Mouse (Mus musculus): ENCODE measurements at regions not wholly inside any gene's neighbourhood (a gene's known extent, or its start where the extent isn't known, plus 50 kb on each side); places are given as distances from the start of the nearest gene placed in this dataset.

DNA sequence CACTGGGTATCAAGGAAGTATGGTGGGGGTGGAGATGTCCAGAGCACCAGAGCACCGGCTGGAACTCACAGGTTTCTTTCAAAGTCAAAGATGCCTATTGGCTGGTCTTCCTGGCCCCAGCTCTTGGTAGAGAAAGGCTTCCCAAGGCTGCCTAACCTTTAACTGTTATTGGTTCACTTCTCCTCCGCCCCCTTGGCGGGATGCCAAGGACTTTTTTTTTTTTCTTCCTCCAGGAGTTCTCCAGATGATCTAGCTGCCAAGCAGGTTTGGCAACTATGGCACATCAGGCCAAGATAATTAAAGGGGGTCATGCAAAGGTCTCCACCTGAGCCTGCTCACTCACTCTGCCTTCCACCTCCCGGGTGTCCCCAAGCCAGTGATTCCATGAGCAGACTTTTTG, 67.5 kb downstream of the Sc5d start:
- DNase-seq (ENCODE audit: low spot score in 2 of 2) = peak; percentile 62 to 74

DNA sequence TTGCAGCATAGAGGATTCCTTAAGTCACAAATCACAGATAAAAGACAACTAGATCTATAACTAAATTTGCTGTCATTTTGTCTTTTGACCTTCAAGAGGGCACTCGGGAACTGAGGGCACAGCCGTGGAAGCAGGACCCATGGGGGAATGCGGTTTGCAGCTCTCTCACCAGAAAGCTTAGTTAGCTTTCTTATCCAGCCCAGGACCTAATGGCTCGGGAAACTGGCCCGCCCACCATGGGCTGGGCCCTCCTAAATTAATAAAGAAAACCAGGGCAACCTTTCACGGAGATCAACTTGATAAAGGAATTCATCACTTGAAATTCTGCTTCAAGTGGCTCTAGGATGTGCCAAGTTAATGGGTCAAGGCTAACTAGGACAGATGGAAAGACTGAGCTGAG, 67.9 kb downstream of the Sc5d start:
- DNase-seq (ENCODE audit: low spot score in 2 of 2) = no peak

DNA sequence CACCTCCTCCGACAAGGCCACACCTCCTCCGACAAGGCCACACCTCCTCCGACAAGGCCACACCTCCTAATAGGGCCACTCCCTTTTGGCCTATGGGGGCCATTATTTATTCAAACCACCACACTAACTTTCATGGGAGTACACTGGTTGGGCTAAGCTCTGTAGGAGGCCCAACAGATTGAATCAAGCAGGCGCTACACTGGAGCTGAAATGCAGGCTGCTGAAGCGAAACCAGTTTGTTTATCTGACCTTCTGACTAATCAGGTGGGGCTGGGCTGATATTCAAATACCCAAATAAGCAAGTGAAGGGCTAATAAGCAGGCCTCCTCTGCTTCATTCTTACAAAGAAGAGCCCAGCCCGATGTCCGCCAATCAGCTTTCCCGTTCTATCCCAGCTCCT, 68.4 kb downstream of the Sc5d start:
- DNase-seq (ENCODE audit: low spot score in 2 of 2) = peak in 1 of 2 experiments; percentile 51

DNA sequence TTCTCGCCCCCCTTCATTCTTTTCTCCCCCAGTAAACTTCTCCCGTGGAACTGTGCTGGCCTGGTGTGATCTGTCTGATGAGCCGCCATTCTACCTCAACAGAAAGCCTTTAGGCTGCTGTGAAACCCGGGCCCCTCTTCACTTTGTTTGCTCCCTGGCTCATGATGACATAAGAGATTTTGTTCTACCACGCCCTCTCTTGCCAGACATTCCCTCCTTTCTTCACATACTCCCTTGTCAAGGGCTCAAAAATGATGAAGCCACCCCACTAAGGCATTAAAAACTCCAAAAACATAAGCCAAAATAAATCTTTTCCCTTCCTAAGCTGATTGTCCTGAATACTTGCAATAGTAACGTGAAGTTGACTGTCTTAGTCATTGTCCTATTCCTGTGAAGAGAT, 69.1 kb downstream of the Sc5d start:
- DNase-seq (ENCODE audit: low spot score in 2 of 2) = no peak

DNA sequence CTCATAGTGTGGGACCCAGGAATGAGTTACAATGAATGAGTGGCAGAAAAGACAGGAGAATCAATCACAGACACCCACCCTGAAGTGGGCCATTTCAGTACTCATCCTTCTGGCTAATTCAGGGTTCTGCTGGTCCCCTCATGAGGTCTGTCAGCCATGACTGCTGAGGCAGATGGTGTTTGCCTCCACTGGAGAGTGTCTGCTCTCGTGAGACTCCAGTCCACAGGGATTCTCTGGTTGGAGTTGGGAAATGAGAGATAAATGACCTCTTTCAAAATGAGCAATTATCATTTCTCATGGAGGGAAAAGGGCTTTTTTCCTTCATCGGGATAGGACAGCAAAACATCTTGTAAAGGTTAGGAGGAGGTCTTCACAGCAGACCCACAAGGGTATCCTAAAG, 69.9 kb downstream of the Sc5d start:
- DNase-seq (ENCODE audit: low spot score in 2 of 2) = no peak

DNA sequence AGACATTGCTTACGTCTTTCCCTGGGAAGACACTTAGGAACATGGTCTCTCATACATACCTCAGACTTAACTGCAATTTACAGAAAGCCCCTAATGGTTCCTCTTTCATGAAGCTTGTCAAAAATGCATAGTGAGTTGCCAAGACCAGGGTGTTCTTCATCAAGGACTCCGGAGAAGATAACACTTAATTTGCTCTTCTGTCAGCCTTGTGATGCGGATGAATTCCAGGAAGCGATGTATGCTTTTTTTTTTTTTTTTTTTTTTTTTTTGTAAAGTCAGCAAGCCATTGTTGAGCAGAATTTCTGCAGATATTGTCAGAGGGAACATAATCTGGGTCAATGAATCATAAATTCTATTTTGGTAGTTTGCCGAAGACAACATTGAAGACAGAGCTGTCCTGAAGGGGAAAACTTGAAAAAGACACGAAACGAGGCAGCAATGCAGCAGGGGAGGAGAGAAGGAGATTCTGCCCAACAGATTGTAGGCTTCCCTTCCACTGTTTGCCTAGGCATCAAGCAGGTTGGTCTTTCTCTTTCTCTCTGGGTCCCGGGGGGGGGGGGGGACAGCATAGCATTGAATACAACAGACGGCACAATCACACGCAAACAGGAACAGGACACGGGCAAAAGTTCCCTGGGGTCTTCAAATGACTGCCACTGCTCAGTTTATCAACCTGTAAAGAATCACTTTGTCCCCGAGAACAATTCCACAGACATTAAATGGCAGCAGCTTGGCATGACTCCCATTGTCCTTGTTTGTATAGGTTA, 69.1 kb upstream of the Sorl1 start:
- no peak for DNase-seq (ENCODE audit: low spot score in 2 of 2)

DNA sequence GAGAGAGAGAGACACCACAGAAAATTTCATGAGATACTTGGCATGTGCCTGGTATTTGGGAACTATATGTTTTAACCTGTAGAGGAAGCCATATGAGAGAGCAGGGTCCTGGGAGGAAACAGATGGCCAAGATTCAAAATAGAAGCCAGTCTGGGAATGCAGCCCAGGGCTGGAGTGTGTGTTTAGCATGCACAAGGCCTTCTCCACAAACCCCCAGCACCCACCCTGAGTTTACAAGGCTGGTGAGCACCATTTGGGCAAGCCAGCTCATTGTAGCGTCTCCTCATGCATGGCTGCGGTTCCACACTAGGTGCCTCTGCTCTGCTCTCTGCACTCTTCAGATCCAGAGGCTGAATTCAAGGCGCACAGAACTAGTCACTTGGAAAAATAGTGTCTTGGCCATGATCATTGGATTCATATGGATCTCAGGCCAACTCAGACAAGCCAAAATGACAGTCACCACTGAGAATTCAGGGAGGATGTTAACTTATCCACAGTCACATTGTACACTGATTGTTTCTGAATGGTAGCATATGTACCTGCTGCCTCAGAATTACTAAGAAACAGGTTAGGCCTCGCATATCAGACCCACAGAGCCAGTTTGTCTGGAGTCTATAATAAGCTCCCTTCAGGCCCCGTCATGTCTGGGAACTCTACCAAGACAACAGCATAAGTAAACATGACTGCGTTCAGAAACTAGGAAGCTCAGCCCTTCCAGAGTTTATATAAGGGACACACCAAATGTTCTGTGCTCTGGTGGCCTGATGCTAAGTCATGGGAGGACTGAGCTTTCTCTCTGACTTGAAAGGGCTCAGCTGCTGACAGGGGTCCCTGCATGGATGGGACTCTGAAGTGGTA, 63.5 kb upstream of the Sorl1 start:
- peak in 1 of 2 experiments; percentile 33 for DNase-seq (ENCODE audit: low spot score in 2 of 2)

DNA sequence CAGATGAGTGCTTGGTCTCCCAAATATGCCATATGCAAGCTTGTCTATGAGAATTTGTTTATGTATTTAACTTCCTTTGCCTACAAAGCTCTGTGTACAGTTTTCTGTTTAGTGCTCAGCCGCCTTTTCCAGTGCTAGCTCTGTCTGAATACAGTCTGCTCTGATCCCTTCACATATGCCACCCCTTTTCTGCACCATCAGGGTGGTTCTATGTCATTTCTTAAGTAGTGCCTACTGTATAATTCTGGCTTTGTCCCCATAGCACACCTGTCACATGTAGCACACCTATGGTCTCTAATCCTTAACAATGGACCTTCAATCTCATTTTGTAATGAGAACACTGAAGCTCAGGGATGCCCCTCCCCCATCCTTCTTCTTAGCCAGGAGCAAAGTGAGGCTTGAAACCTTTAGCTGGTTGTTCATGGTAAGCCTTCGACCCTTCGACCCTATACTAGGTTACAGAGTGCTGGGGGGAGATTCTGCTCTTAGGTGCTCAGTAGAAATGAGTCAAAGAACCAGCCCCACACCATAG, 60.1 kb upstream of the Sorl1 start:
- DNase-seq (ENCODE audit: low spot score in 2 of 2) = no peak

DNA sequence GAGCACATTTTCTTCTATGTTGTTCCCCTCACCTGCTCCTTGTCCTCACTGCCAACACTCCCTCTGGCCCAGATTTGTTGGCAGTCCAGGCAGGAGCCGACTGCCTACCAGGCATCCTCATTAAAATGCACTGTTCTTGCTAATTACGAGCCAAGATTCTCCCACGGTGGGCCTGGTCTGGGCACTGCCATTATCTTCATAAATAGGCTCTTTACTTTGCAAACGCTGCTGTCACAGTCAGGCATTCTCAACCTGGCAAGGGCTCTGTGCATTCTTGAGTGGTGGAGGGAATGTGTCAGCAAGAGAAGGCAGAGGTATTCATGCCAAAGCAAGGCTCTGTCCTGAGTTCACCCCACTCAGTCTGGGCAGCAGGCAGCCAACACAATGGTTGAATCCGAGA, 59.4 kb upstream of the Sorl1 start:
- DNase-seq (ENCODE audit: low spot score in 2 of 2) = peak in 1 of 2 experiments; percentile 20

DNA sequence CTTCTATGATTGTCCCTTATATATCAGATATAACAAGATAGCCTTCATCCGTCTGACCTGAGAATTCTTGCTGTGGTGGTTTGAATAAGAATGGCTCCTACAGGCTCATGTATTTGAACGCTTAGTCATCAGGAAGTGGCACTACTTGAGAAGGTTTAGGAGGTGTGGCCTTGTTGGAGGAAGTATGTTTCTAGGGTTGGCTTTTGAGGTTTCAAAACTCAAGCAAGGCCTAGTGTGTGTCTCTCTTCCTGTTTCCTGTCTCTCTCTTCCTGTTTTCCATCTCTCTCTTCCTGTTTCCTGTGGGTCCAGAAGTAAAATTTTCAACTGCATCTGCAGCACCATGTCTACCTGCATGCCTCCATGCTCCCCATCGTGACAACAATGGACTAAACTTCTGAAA, 58.3 kb upstream of the Sorl1 start:
- DNase-seq (ENCODE audit: low spot score in 2 of 2) = no peak

DNA sequence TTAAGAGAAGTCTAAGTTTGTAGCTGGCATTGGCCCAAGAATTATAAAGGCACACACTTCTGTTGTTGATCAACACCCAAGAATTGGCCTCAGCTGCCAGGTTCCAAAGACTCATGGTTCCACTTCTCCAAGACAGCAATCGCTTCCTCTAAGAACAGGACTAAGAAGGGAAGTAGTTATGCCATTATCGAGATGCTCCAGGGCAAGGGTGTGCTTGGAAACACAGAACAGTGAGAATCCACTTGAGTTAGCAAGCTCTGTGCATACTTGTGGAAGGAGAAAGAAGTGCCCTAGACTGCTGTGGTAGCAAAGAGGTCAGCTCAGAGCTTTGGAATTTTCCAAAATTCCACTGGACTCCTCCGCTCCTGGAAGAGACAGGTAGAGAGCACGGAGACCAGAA, 56.1 kb upstream of the Sorl1 start:
- no peak for DNase-seq (ENCODE audit: low spot score in 2 of 2)

DNA sequence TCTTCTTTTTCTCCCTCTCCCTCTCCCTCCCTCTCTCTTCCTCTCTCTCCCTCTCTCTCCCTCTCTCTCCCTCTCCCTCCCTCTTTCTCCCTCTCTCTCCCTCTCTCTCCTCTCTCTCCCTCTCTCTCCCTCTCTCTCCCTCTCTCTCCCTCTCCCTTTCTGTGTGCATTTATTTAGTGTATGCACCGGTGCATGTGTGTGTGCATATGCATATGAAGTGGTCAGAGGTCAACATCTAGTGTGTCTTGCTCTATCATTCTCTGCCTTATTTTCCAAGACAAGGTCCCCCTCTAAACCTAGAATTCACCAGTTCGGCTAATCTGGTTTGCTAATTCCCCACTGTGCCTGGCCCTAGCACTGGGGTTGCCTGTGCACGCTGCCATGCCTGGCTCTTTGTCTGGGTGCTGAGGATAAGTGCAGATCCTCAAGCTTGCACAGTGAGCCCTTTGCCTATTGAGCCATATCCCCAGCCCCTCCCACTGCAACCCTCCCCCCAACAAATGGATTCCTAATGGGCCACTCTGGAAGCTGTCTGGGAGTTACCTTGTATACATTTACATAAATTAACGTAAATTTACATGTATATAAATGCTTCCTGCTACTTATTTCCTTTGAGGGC, 54.8 kb upstream of the Sorl1 start:
- no peak for DNase-seq (ENCODE audit: low spot score in 2 of 2)

DNA sequence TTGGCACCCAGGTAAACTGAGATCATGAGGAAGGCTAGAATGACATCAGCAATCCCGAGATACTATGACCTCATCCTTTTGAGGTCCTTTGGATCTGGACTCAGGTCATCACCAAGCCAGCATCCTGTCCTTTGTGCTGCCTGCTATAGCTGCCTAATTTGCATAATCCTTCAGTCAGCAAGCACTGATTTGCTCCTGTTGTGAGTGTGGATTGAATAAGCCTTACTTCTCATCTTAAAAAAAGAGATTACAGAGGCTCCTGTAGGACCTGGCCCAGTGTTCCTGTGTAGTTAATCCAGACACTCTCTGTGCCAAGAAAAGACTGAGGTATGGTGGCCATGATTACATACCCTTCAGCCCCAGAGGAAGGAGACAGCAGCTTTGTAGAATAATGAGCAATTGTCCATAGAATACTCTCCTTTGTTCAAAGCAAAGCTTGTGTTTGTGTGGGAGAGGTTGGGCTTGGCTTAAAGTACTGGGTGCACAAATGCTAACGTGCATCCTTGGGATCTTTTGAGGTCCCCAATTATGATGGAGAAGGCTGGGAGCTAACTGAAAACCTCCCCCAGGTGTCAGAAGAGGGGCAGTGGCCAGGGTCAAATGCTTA, 50.4 kb upstream of the Sorl1 start:
- DNase-seq (ENCODE audit: low spot score in 2 of 2) = no peak

Data from urinary bladder, postnatal 4 days (tissue).